Mouse (Mus musculus) hindbrain, embryonic 12.5 days (tissue): ENCODE measurements around the gene Specc1l. TPM values are rescaled to one million over a fixed set of nuclear protein-coding genes. Genes with fewer than 3 reads are reported as not detected.

Experiments used
- ATAC-seq: fragments of 200-750 bp; cut with Nextera tagmentation; 2 replicates; pipeline ENCODE4 v1.8.0; 2017; ENCODE audit warnings: moderate TSS enrichment; ENCODE audit not compliant: low FRiP score
- H3K27ac ChIP-seq: fragments of 300-500 bp; sonication (generic); 2 replicates; pipeline ENCODE4 v1.5.1; 2016; ENCODE audit warnings: mild to moderate bottlenecking
- H3K27me3 ChIP-seq: fragments of 300-500 bp; sonication (generic); 2 replicates; pipeline ENCODE4 v1.6.1; 2016; ENCODE audit warnings: mild to moderate bottlenecking
- H3K36me3 ChIP-seq: fragments of 300-500 bp; sonication (generic); 2 replicates; pipeline ENCODE4 v1.6.1; 2016; ENCODE audit warnings: mild to moderate bottlenecking
- H3K4me1 ChIP-seq: fragments of 300-500 bp; sonication (generic); 2 replicates; pipeline ENCODE4 v1.6.1; 2016
- H3K4me2 ChIP-seq: fragments of 300-500 bp; sonication (generic); replicated peaks from 2 replicates; pipeline ENCODE4 v1.6.1; 2016; ENCODE audit warnings: mild to moderate bottlenecking
- H3K4me3 ChIP-seq: fragments of 300-500 bp; sonication (generic); 2 replicates; pipeline ENCODE4 v1.5.1; 2016; ENCODE audit warnings: mild to moderate bottlenecking
- H3K9ac ChIP-seq: fragments of 300-500 bp; sonication (generic); 2 replicates; pipeline ENCODE4 v1.6.1; 2016; ENCODE audit warnings: mild to moderate bottlenecking, moderate library complexity
- H3K9me3 ChIP-seq: fragments of 300-500 bp; sonication (generic); replicated peaks from 2 replicates; pipeline ENCODE4 v1.6.1; 2016; ENCODE audit warnings: mild to moderate bottlenecking
- WGBS: fragments of 180-500 bp; shearing (Covaris S2); methylation state at CpG from one replicate; pipeline ENCODE4 v1.1.7; 2016; 5-methylcytosine and 5-hydroxymethylcytosine counted together
- polyA plus RNA-seq: library from polyadenylated mRNA; unstranded; fragments of >200 nt; fragmentation: Nextera tagmentation; extraction: Ambion mirVana; gene quantifications from 2 replicates; pipeline ENCODE4 v1.2.1, GENCODE M21; 2016

The Specc1l gene
- polyA plus RNA-seq, 1 experiment from 2014 or later = 51.4 TPM

GRCm38 (mm10) chr10:75230572-75230971, 18.7 kb downstream of the Specc1l start:
- WGBS = 93% methylated on average over 4 of the region's 4 CpGs
- ATAC-seq = no peak
- peaks cover 3% of the 10 kb centered on the region; the same call in 1 of the 2 replicates for H3K4me1 ChIP-seq
- H3K36me3 ChIP-seq = peaks cover 23% of the 10 kb centered on the region
- H3K4me3 ChIP-seq = no peak overlapping the region
- H3K27ac ChIP-seq = no peak overlapping the region
- no peak overlapping the region for H3K4me2 ChIP-seq
- H3K9ac ChIP-seq = no peak overlapping the region
- no peaks in the 10 kb centered on the region for H3K27me3 ChIP-seq
- no peaks in the 10 kb centered on the region for H3K9me3 ChIP-seq

GRCm38 (mm10) chr10:75231876-75232275, 20.0 kb downstream of the Specc1l start:
- H3K4me3 ChIP-seq = no peak overlapping the region
- peaks cover 28% of the 10 kb centered on the region for H3K36me3 ChIP-seq
- ATAC-seq = no peak
- no peak overlapping the region for H3K27ac ChIP-seq
- no peaks in the 10 kb centered on the region for H3K4me1 ChIP-seq
- no peaks in the 10 kb centered on the region for H3K27me3 ChIP-seq
- WGBS = 75% methylated on average over 1 of the region's 1 CpGs
- H3K9ac ChIP-seq = no peak overlapping the region
- H3K9me3 ChIP-seq = no peaks in the 10 kb centered on the region
- H3K4me2 ChIP-seq = no peak overlapping the region

- WGBS = 95% methylated on average over 4 of the region's 4 CpGs
- H3K9ac ChIP-seq = no peak overlapping the region
- H3K9me3 ChIP-seq = no peaks in the 10 kb centered on the region
- no peaks in the 10 kb centered on the region for H3K4me1 ChIP-seq
- no peak overlapping the region for H3K4me2 ChIP-seq
- no peaks in the 10 kb centered on the region for H3K27me3 ChIP-seq
- H3K36me3 ChIP-seq = peaks cover 28% of the 10 kb centered on the region
- ATAC-seq = no peak
- H3K27ac ChIP-seq = no peak overlapping the region
- no peak overlapping the region for H3K4me3 ChIP-seq
Measured at GRCm38 (mm10) chr10:75232612-75233155, 20.8 kb downstream of the Specc1l start.

GRCm38 (mm10) chr10:75233489-75233888, 21.6 kb downstream of the Specc1l start:
- H3K4me1 ChIP-seq = no peaks in the 10 kb centered on the region
- H3K36me3 ChIP-seq = peaks cover 30% of the 10 kb centered on the region
- no peaks in the 10 kb centered on the region for H3K27me3 ChIP-seq
- no peak overlapping the region for H3K9ac ChIP-seq
- no peak overlapping the region for H3K4me3 ChIP-seq
- H3K27ac ChIP-seq = no peak overlapping the region
- no peaks in the 10 kb centered on the region for H3K9me3 ChIP-seq
- H3K4me2 ChIP-seq = no peak overlapping the region
- WGBS = 88% methylated on average over 2 of the region's 2 CpGs
- ATAC-seq = no peak

- Histone ChIP-seq H3K27ac (no peak overlapping the region), H3K4me3 (no peak overlapping the region), H3K4me1 (no peaks in the 10 kb centered on the region), H3K4me2 (no peak overlapping the region), H3K36me3 (peaks cover 25% of the 10 kb centered on the region), H3K9ac (no peak overlapping the region), H3K9me3 (no peaks in the 10 kb centered on the region), H3K27me3 (no peaks in the 10 kb centered on the region)
- WGBS = 67% methylated on average over 2 of the region's 2 CpGs
- no peak for ATAC-seq
Measured at GRCm38 (mm10) chr10:75235726-75236125, 23.9 kb downstream of the Specc1l start.

GRCm38 (mm10) chr10:75236156-75236555, 24.3 kb downstream of the Specc1l start:
- no peak for ATAC-seq
- no peak overlapping the region for H3K9ac ChIP-seq

GRCm38 (mm10) chr10:75237166-75237565, 25.3 kb downstream of the Specc1l start:
- no peak for ATAC-seq
- no peak overlapping the region for H3K4me2 ChIP-seq
- no peaks in the 10 kb centered on the region for H3K9me3 ChIP-seq
- no peaks in the 10 kb centered on the region for H3K4me1 ChIP-seq
- no peak overlapping the region for H3K4me3 ChIP-seq
- H3K36me3 ChIP-seq = peaks cover 24% of the 10 kb centered on the region
- no peak overlapping the region for H3K9ac ChIP-seq
- H3K27me3 ChIP-seq = no peaks in the 10 kb centered on the region
- no peak overlapping the region for H3K27ac ChIP-seq
- WGBS = 94% methylated on average over 2 of the region's 2 CpGs

More at GRCm38 (mm10) chr10:75236156-75236555, 24.3 kb downstream of the Specc1l start:
- Histone ChIP-seq H3K4me1 (no peaks in the 10 kb centered on the region), H3K9me3 (no peaks in the 10 kb centered on the region), H3K4me3 (no peak overlapping the region), H3K4me2 (no peak overlapping the region), H3K27ac (no peak overlapping the region), H3K27me3 (no peaks in the 10 kb centered on the region), H3K36me3 (peaks cover 25% of the 10 kb centered on the region)
- WGBS = 95% methylated on average over 3 of the region's 3 CpGs

- H3K27me3 ChIP-seq = no peaks in the 10 kb centered on the region
- H3K9me3 ChIP-seq = no peaks in the 10 kb centered on the region
- 83% methylated on average over 8 of the region's 8 CpGs for whole genome bisulfite sequencing
- no peak overlapping the region for H3K4me2 ChIP-seq
- H3K4me3 ChIP-seq = no peak overlapping the region
- H3K36me3 ChIP-seq = peaks cover 46% of the 10 kb centered on the region
- no peak overlapping the region for H3K27ac ChIP-seq
- no peak for ATAC-seq
- no peaks in the 10 kb centered on the region for H3K4me1 ChIP-seq
- H3K9ac ChIP-seq = no peak overlapping the region
Measured at GRCm38 (mm10) chr10:75240583-75241250, 28.8 kb downstream of the Specc1l start.

GRCm38 (mm10) chr10:75245806-75246205, 33.9 kb downstream of the Specc1l start:
- Histone ChIP-seq H3K4me3 (no peak overlapping the region), H3K4me2 (no peak overlapping the region), H3K9ac (no peak overlapping the region), H3K27me3 (no peaks in the 10 kb centered on the region), H3K27ac (no peak overlapping the region), H3K4me1 (no peaks in the 10 kb centered on the region), H3K36me3 (peaks cover 65% of the 10 kb centered on the region), H3K9me3 (no peaks in the 10 kb centered on the region)
- WGBS = 94% methylated on average over 13 of the region's 13 CpGs
- no peak for ATAC-seq

- ATAC-seq = no peak
- WGBS = 95% methylated on average over 10 of the region's 10 CpGs
Measured at GRCm38 (mm10) chr10:75246331-75246730, 34.5 kb downstream of the Specc1l start.

GRCm38 (mm10) chr10:75251011-75251410, 39.1 kb downstream of the Specc1l start:
- Histone ChIP-seq H3K27ac (no peak overlapping the region), H3K4me2 (no peak overlapping the region), H3K4me3 (no peak overlapping the region), H3K9me3 (no peaks in the 10 kb centered on the region), H3K9ac (no peak overlapping the region), H3K36me3 (peaks cover 43% of the 10 kb centered on the region), H3K4me1 (no peaks in the 10 kb centered on the region), H3K27me3 (no peaks in the 10 kb centered on the region)
- 73% methylated on average over 2 of the region's 2 CpGs for WGBS
- ATAC-seq = no peak

More at GRCm38 (mm10) chr10:75246331-75246730, 34.5 kb downstream of the Specc1l start:
- no peak overlapping the region for H3K9ac ChIP-seq
- H3K36me3 ChIP-seq = peaks cover 61% of the 10 kb centered on the region
- H3K4me3 ChIP-seq = no peak overlapping the region
- H3K4me2 ChIP-seq = no peak overlapping the region
- H3K27ac ChIP-seq = no peak overlapping the region
- H3K4me1 ChIP-seq = no peaks in the 10 kb centered on the region
- H3K9me3 ChIP-seq = no peaks in the 10 kb centered on the region
- H3K27me3 ChIP-seq = no peaks in the 10 kb centered on the region

GRCm38 (mm10) chr10:75252301-75253022, 40.6 kb downstream of the Specc1l start:
- H3K9ac ChIP-seq = no peak overlapping the region
- H3K27me3 ChIP-seq = no peaks in the 10 kb centered on the region
- no peak overlapping the region for H3K27ac ChIP-seq
- H3K36me3 ChIP-seq = peaks cover 31% of the 10 kb centered on the region
- H3K4me3 ChIP-seq = no peak overlapping the region
- no peaks in the 10 kb centered on the region for H3K4me1 ChIP-seq
- no peak overlapping the region for H3K4me2 ChIP-seq
- no peak for ATAC-seq
- 68% methylated on average over 13 of the region's 13 CpGs for WGBS
- no peaks in the 10 kb centered on the region for H3K9me3 ChIP-seq
